Mouse (Mus musculus): ENCODE data around the gene Hal. TPM values are rescaled to one million over a fixed set of nuclear protein-coding genes. Genes with fewer than 3 reads are reported as not detected.

Hal gene
- total and polyA plus RNA-seq, 3 experiments: 0.76 TPM; not detected in 2

DNA sequence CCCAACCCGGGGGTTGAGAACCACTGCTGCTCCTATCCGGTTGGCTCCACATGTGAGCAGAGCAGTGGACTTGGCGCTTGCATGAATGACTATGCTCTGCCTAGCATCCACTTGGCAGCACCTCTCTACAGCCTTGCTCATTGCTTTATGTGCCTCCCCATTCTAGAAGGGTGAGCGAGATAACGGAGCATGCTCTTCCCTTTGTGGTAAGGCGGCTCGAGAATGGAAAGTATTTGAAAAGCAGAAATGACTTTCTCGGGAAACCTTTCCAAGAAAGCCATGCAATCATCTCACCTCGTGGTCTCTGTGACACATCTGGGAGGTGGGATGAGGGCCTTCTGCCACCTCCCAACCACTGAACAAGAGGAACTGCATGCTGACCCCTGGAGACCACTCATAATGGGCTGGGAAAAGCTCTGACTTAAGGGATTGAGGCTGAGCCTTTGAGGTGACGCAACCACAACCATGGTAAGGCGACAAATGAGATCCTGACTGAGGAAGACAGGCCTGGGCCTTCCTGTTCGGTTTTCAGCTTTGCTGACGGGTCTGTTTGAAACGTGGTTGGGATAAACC, 76.0 kb downstream of the Hal start:
- TF ChIP-seq TCF12 (IDR thresholded peaks at IDR 0.05; ENCODE audit: low read depth, low read length) (no peak), USF2 (conservative IDR thresholded peaks at IDR 0.05; ENCODE audit: low read depth, low read length) (no peak), SMC3 (IDR thresholded peaks at IDR 0.05; ENCODE audit: low read depth, low read length) (no peak), JUN (IDR thresholded peaks at IDR 0.05; ENCODE audit: insufficient read depth, low read depth, low read length) (no peak), HCFC1 (IDR thresholded peaks at IDR 0.05; ENCODE audit: low read depth, low read length) (no peak), MYC (IDR thresholded peaks at IDR 0.05; ENCODE audit: low read depth, low read length) (no peak), BHLHE40 (IDR thresholded peaks at IDR 0.05; ENCODE audit: low read depth, low read length) (no peak), ETS1 (conservative IDR thresholded peaks at IDR 0.05; ENCODE audit: low read depth, low read length) (no peak), UBTF (IDR thresholded peaks at IDR 0.05; ENCODE audit: low read depth, low read length) (no peak), JUND (conservative IDR thresholded peaks at IDR 0.05; ENCODE audit: low read depth, low read length) (no peak)
- Histone ChIP-seq H3K4me1 (ENCODE audit: control insufficient read depth in 1 of 2, insufficient read depth in 2 of 2) (peaks cover 4 to 8% of the 10 kb centered on the region in 2 experiments), H3K9ac (ENCODE audit: insufficient read depth, low read depth) (no peak overlapping the region), H3K36me3 (replicated peaks in 1 of 2; ENCODE audit: control insufficient read depth in 1 of 2, insufficient read depth in 1 of 2, low read length in 1 of 2) (peaks cover 0 to 63% of the 10 kb centered on the region in 2 experiments), H3K79me2 (replicated peaks; ENCODE audit: control insufficient read depth, extremely low read depth, insufficient read depth, poor library complexity, severe bottlenecking) (no peaks in the 10 kb centered on the region), H3K9me3 (replicated peaks; ENCODE audit: low read length) (no peaks in the 10 kb centered on the region), H3K27me3 (replicated peaks) (no peaks in the 10 kb centered on the region), H3K4me2 (ENCODE audit: insufficient read depth, low read depth, poor library complexity, severe bottlenecking) (no peak overlapping the region), H3K27ac (ENCODE audit: insufficient read depth, low read depth) (no peak overlapping the region), H3K4me3 (replicated peaks in 1 of 3; ENCODE audit: low read depth in 2 of 3, low read length in 2 of 3, poor library complexity in 1 of 3) (no peak overlapping the region)
- dilution Hi-C loops (cut with MboI; ENCODE audit: extremely low pct_ligation_motif_present, extremely low pct_unique_long_range_greater_than_20kb, low sequenced_read_pairs) (no loop called here), in situ Hi-C loops (cut with MboI; ENCODE audit: low pct_ligation_motif_present, low pct_unique_long_range_greater_than_20kb, low sequenced_read_pairs) (loop anchor here (25.0 kb wide), 1 partner anchor 277 kb away; no protein-coding TSS in a partner anchor)
- no peak for DNase-seq (ENCODE audit: extremely low read depth)

DNA sequence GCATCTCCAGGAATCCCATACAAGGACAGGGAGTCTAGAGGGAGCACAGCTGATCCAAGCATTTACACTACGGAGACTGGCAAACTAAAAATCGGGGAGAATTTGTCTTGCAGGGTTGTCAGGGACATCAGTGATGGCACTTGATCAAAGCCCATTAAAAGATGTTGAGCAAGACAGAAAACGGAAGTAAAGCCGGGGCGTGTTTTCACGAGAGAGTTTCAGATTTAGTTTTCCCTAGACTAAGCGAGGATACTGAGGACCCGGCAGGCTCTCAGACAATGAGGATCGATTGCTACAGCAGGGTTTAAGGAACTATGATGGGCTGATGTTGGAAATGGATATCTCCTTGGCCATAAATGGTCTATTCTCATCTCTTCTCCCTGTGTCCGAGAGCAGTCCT, 78.5 kb downstream of the Hal start:
- in situ Hi-C loops (cut with MboI; ENCODE audit: low pct_ligation_motif_present, low pct_unique_long_range_greater_than_20kb, low sequenced_read_pairs) (loop anchor here (25.0 kb wide), 1 partner anchor 280 kb away; no protein-coding TSS in a partner anchor), dilution Hi-C loops (cut with MboI; ENCODE audit: extremely low pct_ligation_motif_present, extremely low pct_unique_long_range_greater_than_20kb, low sequenced_read_pairs) (no loop called here)
- H3K9ac ChIP-seq (ENCODE audit: insufficient read depth, low read depth): peak overlapping the region; percentile 13; the same call in 1 of the 2 replicates

More for the DNA sequence above, 78.5 kb downstream of the Hal start:
- H3K27me3 ChIP-seq (replicated peaks): no peaks in the 10 kb centered on the region
- H3K4me3 ChIP-seq (replicated peaks in 1 of 3; ENCODE audit: low read depth in 2 of 3, low read length in 2 of 3, poor library complexity in 1 of 3): no peak overlapping the region
- peaks cover 0 to 55% of the 10 kb centered on the region in 2 experiments for H3K36me3 ChIP-seq (replicated peaks in 1 of 2; ENCODE audit: control insufficient read depth in 1 of 2, insufficient read depth in 1 of 2, low read length in 1 of 2)
- no peaks in the 10 kb centered on the region for H3K79me2 ChIP-seq (replicated peaks; ENCODE audit: control insufficient read depth, extremely low read depth, insufficient read depth, poor library complexity, severe bottlenecking)
- peak overlapping the region; percentile 64 for H3K4me2 ChIP-seq (ENCODE audit: insufficient read depth, low read depth, poor library complexity, severe bottlenecking)
- no peak overlapping the region for H3K27ac ChIP-seq (ENCODE audit: insufficient read depth, low read depth)
- TF ChIP-seq POLR2A (IDR thresholded peaks at IDR 0.05; ENCODE audit: low read depth, low read length): no peak
- TF ChIP-seq ELF1 (IDR thresholded peaks at IDR 0.05; ENCODE audit: low read depth, low read length): peak; percentile 28; the same call in 1 of the 2 replicates
- TF ChIP-seq IRF4 (IDR thresholded peaks at IDR 0.05; ENCODE audit: low read depth, low read length): 0 out of 2 replicates have a peak, but pooled peaks have one; percentile 25
- DNase-seq (ENCODE audit: extremely low read depth): no peak
- H3K4me1 ChIP-seq (ENCODE audit: control insufficient read depth in 1 of 2, insufficient read depth in 2 of 2): peaks cover 0 to 5% of the 10 kb centered on the region in 2 experiments; a peak in 2 of 4 replicates
- H3K9me3 ChIP-seq (replicated peaks; ENCODE audit: low read length): no peaks in the 10 kb centered on the region

Measured in CH12.LX (cell line).